Mouse (Mus musculus) midbrain, embryonic 14.5 days (tissue): ENCODE results near the gene Plekhg1. TPM values are rescaled to one million over a fixed set of nuclear protein-coding genes. Genes with fewer than 3 reads are reported as not detected.
A peak's percentile ranks its signal among the peaks of the same experiment; 100 is the strongest.

Experiments
- ATAC-seq: fragments of 200-750 bp; cut with Nextera tagmentation; 2 replicates; pipeline ENCODE4 v1.8.0; 2017; ENCODE audit warnings: moderate number of reproducible peaks, moderate library complexity; ENCODE audit not compliant: low FRiP score, low TSS enrichment
- DNase-seq: peaks from one replicate; pipeline ENCODE4 v3.0.0-alpha.2; 2015
- H3K27ac ChIP-seq: fragments of 300-500 bp; sonication (generic); replicated peaks from 2 replicates; pipeline ENCODE4 v1.5.1; 2014; ENCODE audit warnings: mild to moderate bottlenecking, low read depth, low read length, moderate library complexity
- H3K27me3 ChIP-seq: fragments of 300-500 bp; sonication (generic); 2 replicates; pipeline ENCODE4 v1.6.1; 2014; ENCODE audit warnings: low read length, control low read depth, mixed read lengths; ENCODE audit not compliant: control insufficient read depth, insufficient read depth
- H3K36me3 ChIP-seq: fragments of 300-500 bp; sonication (generic); 2 replicates; pipeline ENCODE4 v1.6.1; 2014; ENCODE audit warnings: low read length, control low read depth; ENCODE audit not compliant: control insufficient read depth, insufficient read depth
- H3K4me1 ChIP-seq: fragments of 300-500 bp; sonication (generic); 2 replicates; pipeline ENCODE4 v1.6.1; 2014; ENCODE audit warnings: mild to moderate bottlenecking, antibody characterized with exemption, low read length, control low read depth; ENCODE audit not compliant: control insufficient read depth, insufficient read depth
- H3K4me2 ChIP-seq: fragments of 300-500 bp; sonication (generic); 2 replicates; pipeline ENCODE4 v1.6.1; 2014; ENCODE audit warnings: mild to moderate bottlenecking, low read length, moderate library complexity
- H3K4me3 ChIP-seq: fragments of 300-500 bp; sonication (generic); replicated peaks from 2 replicates; pipeline ENCODE4 v1.5.1; 2014; ENCODE audit warnings: low read depth, low read length
- H3K9ac ChIP-seq: fragments of 300-500 bp; sonication (generic); replicated peaks from 2 replicates; pipeline ENCODE4 v1.6.1; 2014; ENCODE audit warnings: mild to moderate bottlenecking, low read length, moderate library complexity
- H3K9me3 ChIP-seq: fragments of 300-500 bp; sonication (generic); 2 replicates; pipeline ENCODE4 v1.6.1; 2016; ENCODE audit warnings: low read length, control low read depth, mixed read lengths; ENCODE audit not compliant: control insufficient read depth
- WGBS: fragments of 180-500 bp; shearing (Covaris S2); extraction: QIAGEN DNeasy Blood & Tissue Kit; methylation state at CpG from one replicate; pipeline ENCODE4 v1.1.7; 2014; 5-methylcytosine and 5-hydroxymethylcytosine counted together
- polyA plus RNA-seq: library from polyadenylated mRNA; unstranded; fragments of >200 nt; fragmentation: Nextera tagmentation; extraction: Ambion mirVana; gene quantifications from 2 replicates; pipeline ENCODE4 v1.2.1, GENCODE M21; 2014

Plekhg1 gene
- polyA plus RNA-seq, 1 experiment from 2014 or later = 8.9 TPM

- no peaks in the 10 kb centered on the region for H3K27me3 ChIP-seq
- no peaks in the 10 kb centered on the region for H3K9me3 ChIP-seq
- no peak overlapping the region for H3K9ac ChIP-seq
- ATAC-seq = no peak
- H3K27ac ChIP-seq = no peak overlapping the region
- DNase-seq = no peak
- 55% methylated on average over 2 of the region's 2 CpGs for WGBS
- 0 out of 2 replicates have a peak, but pooled peaks cover 5% of the 10 kb centered on the region for H3K4me1 ChIP-seq
- H3K4me2 ChIP-seq = no peak overlapping the region
- H3K36me3 ChIP-seq = no peaks in the 10 kb centered on the region
- H3K4me3 ChIP-seq = no peak overlapping the region
Measured at GRCm38 (mm10) chr10:3847021-3847420, 106.9 kb downstream of the Plekhg1 start.

GRCm38 (mm10) chr10:3851461-3851860 lies 111.3 kb downstream of the Plekhg1 start:
- Histone ChIP-seq H3K4me2 (no peak overlapping the region), H3K27ac (no peak overlapping the region), H3K9ac (no peak overlapping the region), H3K27me3 (no peaks in the 10 kb centered on the region), H3K36me3 (no peaks in the 10 kb centered on the region), H3K4me1 (peaks cover 5% of the 10 kb centered on the region; the same call in 1 of the 2 replicates), H3K4me3 (no peak overlapping the region), H3K9me3 (no peaks in the 10 kb centered on the region)
- ATAC-seq (no peak), DNase-seq (no peak)
- 10% methylated on average over 2 of the region's 2 CpGs for WGBS

DNA sequence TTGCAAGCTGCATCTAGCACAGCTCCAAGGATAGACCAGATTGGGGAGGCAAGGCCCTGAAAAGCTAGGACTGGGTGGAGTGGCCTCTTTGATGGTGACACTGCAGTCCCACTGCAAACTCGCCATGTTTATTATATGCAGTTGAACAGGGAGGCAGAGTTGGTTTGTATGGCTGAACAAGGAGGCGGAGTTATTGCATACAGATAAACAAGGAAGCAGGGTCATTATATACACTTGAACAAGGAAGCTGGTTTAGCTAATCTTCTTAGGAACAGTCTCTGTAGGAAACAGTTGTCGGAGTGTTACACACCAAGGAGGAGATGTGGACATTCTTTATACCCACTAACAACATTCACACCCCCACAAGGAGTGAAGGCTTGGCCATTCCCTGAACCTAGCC lies 112.6 kb downstream of the Plekhg1 start:
- Histone ChIP-seq H3K27me3 (no peaks in the 10 kb centered on the region), H3K9ac (no peak overlapping the region), H3K27ac (no peak overlapping the region), H3K4me2 (no peak overlapping the region), H3K36me3 (no peaks in the 10 kb centered on the region), H3K9me3 (no peaks in the 10 kb centered on the region), H3K4me3 (no peak overlapping the region), H3K4me1 (peaks cover 5% of the 10 kb centered on the region; the same call in 1 of the 2 replicates)
- no peak for ATAC-seq
- WGBS = 73% methylated on average over 3 of the region's 3 CpGs
- no peak for DNase-seq

DNA sequence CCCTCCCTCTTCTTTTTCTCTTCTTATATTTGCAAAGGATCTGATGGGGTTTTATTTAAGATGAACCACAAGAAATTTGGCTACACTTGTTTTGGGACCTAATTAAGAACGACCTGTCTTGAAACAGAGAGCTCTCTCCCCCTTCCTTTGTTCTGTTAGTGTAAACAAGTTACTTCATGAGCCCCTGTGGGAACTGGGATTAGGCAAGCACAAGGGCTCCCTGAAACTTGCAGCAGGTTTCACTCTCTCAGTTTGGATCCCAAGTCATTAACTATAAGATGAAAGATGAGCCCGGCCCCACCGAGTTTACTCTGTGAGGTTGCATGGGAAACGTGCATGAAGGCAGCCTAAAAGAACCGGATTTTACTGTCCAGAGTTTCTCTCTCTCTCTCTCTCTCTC lies 117.7 kb downstream of the Plekhg1 start:
- no peak overlapping the region for H3K9ac ChIP-seq
- H3K4me2 ChIP-seq = no peak overlapping the region
- peak; percentile 32 for DNase-seq
- no peaks in the 10 kb centered on the region for H3K27me3 ChIP-seq
- no peak overlapping the region for H3K27ac ChIP-seq
- H3K36me3 ChIP-seq = no peaks in the 10 kb centered on the region
- no peaks in the 10 kb centered on the region for H3K9me3 ChIP-seq
- peaks cover 19% of the 10 kb centered on the region for H3K4me1 ChIP-seq
- ATAC-seq = no peak
- H3K4me3 ChIP-seq = no peak overlapping the region
- WGBS = 4% methylated on average over 5 of the region's 5 CpGs

DNA sequence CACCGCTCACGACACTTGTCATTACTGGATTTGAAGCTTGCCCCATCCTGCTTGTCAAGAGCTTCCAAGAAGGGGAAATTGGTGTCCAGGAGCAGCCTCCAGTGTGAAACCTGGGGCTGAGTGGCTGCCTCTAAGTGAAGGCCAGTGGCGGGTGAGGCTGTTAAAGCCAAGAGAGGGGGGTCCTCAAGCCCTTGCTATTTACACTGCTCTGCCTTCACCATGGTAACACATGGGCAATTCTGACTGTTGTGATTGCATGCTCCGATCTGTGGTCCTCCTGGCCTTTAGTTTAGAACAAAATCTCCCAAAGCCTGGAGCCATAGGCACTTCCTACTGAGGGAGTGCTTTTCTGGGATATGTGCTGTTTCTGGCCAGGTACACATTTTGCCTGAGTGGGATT lies 118.3 kb downstream of the Plekhg1 start:
- peaks cover 23% of the 10 kb centered on the region for H3K4me1 ChIP-seq
- no peak overlapping the region for H3K4me2 ChIP-seq
- H3K4me3 ChIP-seq = no peak overlapping the region
- DNase-seq = peak; percentile 40
- peak; percentile 44; the same call in 1 of the 2 replicates for ATAC-seq
- H3K9ac ChIP-seq = no peak overlapping the region
- no peaks in the 10 kb centered on the region for H3K36me3 ChIP-seq
- no peaks in the 10 kb centered on the region for H3K27me3 ChIP-seq
- WGBS = 20% methylated on average over 4 of the region's 4 CpGs
- H3K27ac ChIP-seq = no peak overlapping the region
- H3K9me3 ChIP-seq = no peaks in the 10 kb centered on the region

- 22% methylated on average over 11 of the region's 11 CpGs for WGBS
- no peak overlapping the region for H3K27ac ChIP-seq
- ATAC-seq = no peak
Measured at GRCm38 (mm10) chr10:3858961-3859714, 119.0 kb downstream of the Plekhg1 start.

DNA sequence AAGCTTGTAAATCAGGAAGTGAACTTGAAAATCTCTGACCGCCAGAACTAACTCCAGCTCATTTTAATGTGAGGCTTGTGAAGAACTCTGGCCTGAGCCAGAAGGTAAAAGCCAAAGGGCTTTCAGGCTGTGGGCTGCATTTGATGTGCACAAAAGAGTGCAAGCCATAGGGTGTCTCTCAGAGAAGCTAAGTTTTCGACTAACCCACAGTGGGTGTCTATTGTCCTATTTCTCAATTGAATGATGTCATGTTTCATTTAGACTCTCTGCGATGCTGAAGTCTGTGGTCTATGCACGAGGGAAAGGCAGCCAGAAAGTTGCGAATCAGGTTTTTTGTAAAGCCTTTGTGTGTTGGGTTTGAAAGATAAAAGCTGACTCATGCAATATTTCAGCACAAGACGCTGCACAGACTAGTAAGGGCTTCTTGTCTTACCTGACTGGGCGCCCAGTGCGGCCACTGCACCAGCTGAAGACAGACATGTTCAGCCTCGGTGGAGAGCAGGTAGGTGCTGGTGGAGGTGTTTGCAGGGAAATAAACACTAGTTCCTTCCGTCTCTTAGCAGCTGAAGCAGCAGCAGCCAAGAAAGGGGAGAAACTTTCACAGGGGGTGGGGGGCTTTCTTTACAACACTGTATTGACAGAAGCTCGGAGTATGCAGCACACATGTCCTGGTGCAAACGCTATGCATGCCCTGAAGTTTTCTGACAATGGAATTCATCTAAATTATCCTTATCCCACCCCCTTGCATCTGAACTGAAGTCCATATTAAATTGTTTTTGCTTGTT lies 123.4 kb downstream of the Plekhg1 start:
- 2% methylated on average over 12 of the region's 12 CpGs for WGBS
- no peaks in the 10 kb centered on the region for H3K27me3 ChIP-seq
- peaks cover 25% of the 10 kb centered on the region for H3K4me1 ChIP-seq
- H3K4me3 ChIP-seq = peak overlapping the region; percentile 25
- peak overlapping the region; percentile 61 for H3K27ac ChIP-seq
- H3K9ac ChIP-seq = peak overlapping the region; percentile 36; the same call in 1 of the 2 replicates
- H3K36me3 ChIP-seq = no peaks in the 10 kb centered on the region
- DNase-seq (peak; percentile 63), ATAC-seq (peak; percentile 66)
- H3K4me2 ChIP-seq = peak overlapping the region; percentile 49
- H3K9me3 ChIP-seq = no peaks in the 10 kb centered on the region

More at GRCm38 (mm10) chr10:3858961-3859714, 119.0 kb downstream of the Plekhg1 start:
- no peak overlapping the region for H3K4me2 ChIP-seq
- no peak overlapping the region for H3K4me3 ChIP-seq
- H3K9me3 ChIP-seq = no peaks in the 10 kb centered on the region
- no peaks in the 10 kb centered on the region for H3K27me3 ChIP-seq
- no peak overlapping the region for H3K9ac ChIP-seq
- peak; percentile 26 for DNase-seq
- no peaks in the 10 kb centered on the region for H3K36me3 ChIP-seq
- peaks cover 30% of the 10 kb centered on the region for H3K4me1 ChIP-seq

DNA sequence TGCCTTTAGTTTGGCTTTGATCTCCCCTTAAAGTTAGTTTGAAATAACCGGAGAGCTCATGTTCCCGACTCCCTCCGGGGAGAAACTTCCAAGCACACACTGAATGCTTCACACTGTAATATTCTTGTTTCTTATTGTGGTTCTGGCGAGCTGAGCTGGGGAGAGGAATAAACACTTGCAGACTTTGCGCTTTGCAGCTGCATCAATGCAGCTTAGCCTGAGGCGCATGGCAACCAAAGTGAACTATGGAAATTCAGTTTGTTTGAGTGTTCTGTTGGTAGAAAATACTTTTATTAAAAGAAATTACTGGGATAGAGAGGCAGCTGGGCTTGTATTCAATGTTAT lies 124.0 kb downstream of the Plekhg1 start:
- WGBS = 7% methylated on average over 6 of the region's 6 CpGs

More for the DNA sequence above, 124.0 kb downstream of the Plekhg1 start:
- H3K9ac ChIP-seq = peak overlapping the region; percentile 36; the same call in 1 of the 2 replicates
- no peaks in the 10 kb centered on the region for H3K9me3 ChIP-seq
- ATAC-seq (no peak), DNase-seq (peak; percentile 75)
- H3K4me1 ChIP-seq = peaks cover 19% of the 10 kb centered on the region
- no peaks in the 10 kb centered on the region for H3K27me3 ChIP-seq
- H3K4me2 ChIP-seq = peak overlapping the region; percentile 49
- H3K36me3 ChIP-seq = no peaks in the 10 kb centered on the region
- peak overlapping the region; percentile 25 for H3K4me3 ChIP-seq
- H3K27ac ChIP-seq = peak overlapping the region; percentile 61
